Mouse (Mus musculus): Measurements from ENCODE around the gene Plppr2.
A peak's percentile ranks its signal among the peaks of the same experiment; 100 is the strongest.

The Plppr2 gene

GRCm38 (mm10) chr9:21962010-21962409, 25.2 kb downstream of the Plppr2 start:
- no peak for DNase-seq (ENCODE audit: low spot score)

GRCm38 (mm10) chr9:21962416-21963059, 25.7 kb downstream of the Plppr2 start:
- DNase-seq (ENCODE audit: low spot score) = peak; percentile 63

GRCm38 (mm10) chr9:21963417-21963816, 26.6 kb downstream of the Plppr2 start, which contains the start of gene Epor:
Gene Epor, minus strand, starts transcription at chr9:21963506.
- peak; percentile 28 for DNase-seq (ENCODE audit: low spot score)

- no peak for DNase-seq (ENCODE audit: low spot score)
These were observed 32.0 kb downstream of the Plppr2 start for GRCm38 (mm10) chr9:21968883-21969282.

- no peak for DNase-seq (ENCODE audit: low spot score)
These were observed 32.5 kb downstream of the Plppr2 start for GRCm38 (mm10) chr9:21969304-21969703.

- DNase-seq (ENCODE audit: low spot score) = no peak
These were observed 39.9 kb downstream of the Plppr2 start for GRCm38 (mm10) chr9:21976626-21977175.

GRCm38 (mm10) chr9:21977331-21977730, 40.5 kb downstream of the Plppr2 start:
- DNase-seq (ENCODE audit: low spot score) = no peak

GRCm38 (mm10) chr9:21977972-21978371, 41.1 kb downstream of the Plppr2 start:
- DNase-seq (ENCODE audit: low spot score) = no peak

GRCm38 (mm10) chr9:21978398-21979128, 41.7 kb downstream of the Plppr2 start:
- no peak for DNase-seq (ENCODE audit: low spot score)

- DNase-seq (ENCODE audit: low spot score) = no peak
These were observed 47.1 kb downstream of the Plppr2 start for GRCm38 (mm10) chr9:21983911-21984310.

- peak; percentile 20 for DNase-seq (ENCODE audit: low spot score)
These were observed 50.9 kb downstream of the Plppr2 start for GRCm38 (mm10) chr9:21987592-21988342.

- DNase-seq (ENCODE audit: low spot score) = peak; percentile 45
These were observed 51.7 kb downstream of the Plppr2 start for GRCm38 (mm10) chr9:21988421-21989101.

GRCm38 (mm10) chr9:21989230-21990110, 52.6 kb downstream of the Plppr2 start, which contains the start of gene Rgl3:
Gene Rgl3, minus strand, starts transcription at chr9:21989446.
- peak; percentile 70 for DNase-seq (ENCODE audit: low spot score)

GRCm38 (mm10) chr9:21992227-21992626, 55.4 kb downstream of the Plppr2 start:
- DNase-seq (ENCODE audit: low spot score) = no peak

- DNase-seq (ENCODE audit: low spot score) = no peak
These were observed 59.5 kb downstream of the Plppr2 start for GRCm38 (mm10) chr9:21996178-21996867.

Measured in ovary, postnatal 36 days (tissue).